9 mouse cellular contexts compared by ENCODE assay signal in the genomic region with DNA sequence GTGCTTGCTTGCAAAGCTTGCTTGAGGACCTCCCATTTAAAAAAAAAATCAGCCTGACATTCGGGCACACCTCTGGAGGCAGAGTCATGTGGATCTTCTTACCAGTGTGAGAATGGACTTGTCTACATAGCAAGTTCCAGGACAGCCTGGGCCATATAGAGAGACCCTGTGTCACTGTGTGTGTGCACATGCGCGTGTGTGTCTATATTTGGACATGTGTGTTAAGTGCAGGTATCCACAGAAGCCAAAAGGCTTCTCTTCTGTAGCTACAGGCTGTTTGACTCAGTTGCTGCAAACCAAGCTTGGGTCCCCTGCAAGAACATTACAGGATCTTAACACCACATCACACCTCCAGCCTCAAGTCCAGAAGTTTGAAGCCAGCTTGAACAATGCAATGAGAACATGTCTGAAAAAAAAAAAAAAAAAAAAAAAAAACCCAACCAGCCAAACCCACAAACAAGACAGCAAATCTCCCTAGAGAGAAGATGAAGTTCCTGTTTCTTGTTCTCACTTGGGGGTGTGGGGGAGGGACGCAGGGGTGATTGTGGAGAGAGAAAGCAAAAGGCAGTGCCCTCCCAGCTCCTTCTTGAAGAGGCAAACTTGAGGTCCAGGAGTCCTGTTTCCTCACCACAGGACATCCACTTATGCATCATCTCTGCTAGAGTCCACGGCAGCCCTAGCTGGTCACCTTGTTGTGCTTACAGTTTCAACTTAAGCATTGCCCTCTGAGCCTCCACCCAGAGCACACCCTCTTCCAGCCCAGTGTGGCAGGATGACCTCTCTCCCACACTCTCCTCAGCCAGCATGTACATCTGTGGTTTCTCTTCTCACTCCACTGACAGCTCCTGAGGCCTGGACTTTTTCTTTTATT. TPM values are rescaled to one million over a fixed set of nuclear protein-coding genes. Genes with fewer than 3 reads are reported as not detected.
DNase-seq lines count a peak whose midpoint lies in the region; ATAC-seq and TF ChIP-seq lines count a peak whose summit lies in the region.
"Had no signal": no experiment of that assay in that cellular context is flagged by ENCODE, and none has a peak within 500 bp of the region (broad histone marks: within the 10 kb centered on the region; RNA-seq: fewer than 3 reads in every experiment).

No protein-coding gene starts in this region.

- ATAC-seq in CD4-positive, CD25-positive, alpha-beta regulatory T cell, adult 4 months = no peak
- no peak for ATAC-seq in intestine, embryonic 16.5 days

- H3K9ac ChIP-seq in intestine, embryonic 16.5 days (ENCODE audit: low read depth, low read length) = no peak overlapping the region

- no peaks in the 10 kb centered on the region for H3K9me3 ChIP-seq in intestine, embryonic 16.5 days (ENCODE audit: control insufficient read depth, low read length)

- peak; percentile 23 for DNase-seq in CD4-positive, CD25-positive, alpha-beta regulatory T cell, adult 2 months (ENCODE audit: low read depth, low spot score)
- peak; percentile 41 to 71 for DNase-seq in natural killer cell, adult 2 months (ENCODE audit: low spot score in 2 of 2)
- no peak for DNase-seq in adrenal gland, postnatal 10 days
- no peak for DNase-seq in left cerebral cortex, adult 18-20 months (ENCODE audit: low spot score in 2 of 2)
- DNase-seq in testis, postnatal 10 days (ENCODE audit: low spot score) = no peak

- H3K36me3 ChIP-seq in intestine, embryonic 16.5 days (ENCODE audit: control insufficient read depth, insufficient read depth, low read length) = no peaks in the 10 kb centered on the region

- no peak overlapping the region for H3K4me2 ChIP-seq in intestine, embryonic 16.5 days (ENCODE audit: low read depth, low read length)

- H3K4me1 ChIP-seq in bone marrow macrophage, adult 2 months (ENCODE audit: control insufficient read depth, insufficient read depth, low read length) = peaks cover 50% of the 10 kb centered on the region
- no peaks in the 10 kb centered on the region; the same call in 1 of the 2 replicates for H3K4me1 ChIP-seq in intestine, embryonic 16.5 days (ENCODE audit: control insufficient read depth, insufficient read depth, low read length)

- H3K4me3 ChIP-seq in bone marrow macrophage, adult 2 months (ENCODE audit: insufficient read depth, low read length) = peak overlapping the region; percentile 34
- no peak overlapping the region for H3K4me3 ChIP-seq in intestine, embryonic 16.5 days (ENCODE audit: low read length)

- no peak for TF ChIP-seq POLR2A in bone marrow macrophage, adult 2 months (IDR thresholded peaks at IDR 0.05; ENCODE audit: borderline replicate concordance, low read depth, low read length)

- 59% methylated on average over 5 of the region's 5 CpGs for WGBS in intestine, embryonic 16.5 days

- TF ChIP-seq CTCF in bone marrow macrophage, adult 2 months (IDR thresholded peaks at IDR 0.05; ENCODE audit: low read depth, low read length) = no peak

- H3K27ac ChIP-seq in bone marrow macrophage, adult 2 months (ENCODE audit: insufficient read depth, low read depth, low read length) = peak overlapping the region; percentile 97
- peak overlapping the region; percentile 31; the same call in 1 of the 2 replicates for H3K27ac ChIP-seq in intestine, embryonic 16.5 days (ENCODE audit: low read length)

- H3K27me3 ChIP-seq in intestine, embryonic 16.5 days (replicated peaks; ENCODE audit: control insufficient read depth, insufficient read depth, low read length) = no peaks in the 10 kb centered on the region

RNA-seq across cellular contexts. Expression of a gene that starts 11.8 kb away (rescaled TPM):
- polyA plus RNA-seq in CD4-positive, CD25-positive, alpha-beta regulatory T cell, adult 4 months (2017; shearing (Covaris generic)) = 1 to 10 TPM in 1 of 2 experiments, under 1 TPM in 1; 0.24 to 1.1 TPM
- 132 and 141 TPM in 2 replicates for polyA plus RNA-seq in bone marrow macrophage, adult 2 months (2012; ENCODE audit: insufficient read depth, insufficient read length, missing spikeins)
- polyA plus RNA-seq in intestine, embryonic 16.5 days (2015; fragmentation: Nextera tagmentation; extraction: Ambion mirVana) = 1.7 TPM in 2 replicates
- total RNA-seq in adrenal gland, postnatal 10 days (2021) = 1 to 10 TPM; 3.5 to 5.6 TPM
- total RNA-seq in left cerebral cortex, adult 18-20 months (2021) = under 1 TPM; 0.95 to 0.98 TPM
- polyA plus RNA-seq: C2C12 had no signal

RNA-seq across cellular contexts. Expression of a gene that starts 35.0 kb away (rescaled TPM):
- polyA plus RNA-seq in CD4-positive, CD25-positive, alpha-beta regulatory T cell, adult 4 months (2017; shearing (Covaris generic)) = 10 to 100 TPM; 22.2 to 34.8 TPM
- 24.3 and 28.5 TPM in 2 replicates for polyA plus RNA-seq in bone marrow macrophage, adult 2 months (2012; ENCODE audit: insufficient read depth, insufficient read length, missing spikeins)
- 50.8 and 60.2 TPM in 2 replicates for polyA plus RNA-seq in intestine, embryonic 16.5 days (2015; fragmentation: Nextera tagmentation; extraction: Ambion mirVana)
- total RNA-seq in adrenal gland, postnatal 10 days (2021) = 10 to 100 TPM; 41.6 to 44.6 TPM
- 10 to 100 TPM; 40.5 to 44.5 TPM for total RNA-seq in left cerebral cortex, adult 18-20 months (2021)

RNA-seq across cellular contexts. Expression of a gene that starts 39.9 kb away (rescaled TPM):
- polyA plus RNA-seq in CD4-positive, CD25-positive, alpha-beta regulatory T cell, adult 4 months (2017; shearing (Covaris generic)) = 10 to 100 TPM; 64.3 to 66.9 TPM
- polyA plus RNA-seq in bone marrow macrophage, adult 2 months (2012; ENCODE audit: insufficient read depth, insufficient read length, missing spikeins) = 18.4 and 21.8 TPM in 2 replicates
- polyA plus RNA-seq in intestine, embryonic 16.5 days (2015; fragmentation: Nextera tagmentation; extraction: Ambion mirVana) = 66.7 and 76.0 TPM in 2 replicates
- 10 to 100 TPM; 17.6 to 23.2 TPM for total RNA-seq in adrenal gland, postnatal 10 days (2021)
- total RNA-seq in left cerebral cortex, adult 18-20 months (2021) = 10 to 100 TPM; 15.4 to 16.5 TPM

RNA-seq across cellular contexts. Expression of a gene that starts 51.0 kb away (rescaled TPM):
- 1 to 10 TPM in 1 of 2 experiments, under 1 TPM in 1; 0.96 to 1.8 TPM for polyA plus RNA-seq in CD4-positive, CD25-positive, alpha-beta regulatory T cell, adult 4 months (2017; shearing (Covaris generic))
- 8.8 and 9.1 TPM in 2 replicates for polyA plus RNA-seq in bone marrow macrophage, adult 2 months (2012; ENCODE audit: insufficient read depth, insufficient read length, missing spikeins)
- polyA plus RNA-seq in intestine, embryonic 16.5 days (2015; fragmentation: Nextera tagmentation; extraction: Ambion mirVana) = 5.1 and 6.0 TPM in 2 replicates
- total RNA-seq in adrenal gland, postnatal 10 days (2021) = 1 to 10 TPM; 1.2 to 1.3 TPM
- 1 to 10 TPM; 5.8 to 6.1 TPM for total RNA-seq in left cerebral cortex, adult 18-20 months (2021)

Comparison
In these comparisons a context has a peak if more than half of its experiments do, and no peak if none do; other contexts are left out.
1. DNase-seq: peak in CD4-positive, CD25-positive, alpha-beta regulatory T cell, adult 2 months (single experiment) and natural killer cell, adult 2 months (2 of 2); none in adrenal gland, postnatal 10 days (single experiment), left cerebral cortex, adult 18-20 months (0 of 2) and testis, postnatal 10 days (single experiment).
2. RNA of a gene that starts 11.8 kb away (polyA plus RNA-seq): 132 to 141 TPM in bone marrow macrophage, adult 2 months; 1.7 TPM in intestine, embryonic 16.5 days and 0.24 to 1.1 TPM in CD4-positive, CD25-positive, alpha-beta regulatory T cell, adult 4 months; every median in the first group is over 10 times any median in the second.